Mouse (Mus musculus): Measurements from ENCODE around the gene Slc22a20. TPM values are rescaled to one million over a fixed set of nuclear protein-coding genes. Genes with fewer than 3 reads are reported as not detected.

The Slc22a20 gene
- polyA plus RNA-seq, 1 experiment from 2014 or later = not detected

- H3K4me2 ChIP-seq = peak overlapping the region; percentile 92
- no peaks in the 10 kb centered on the region for H3K36me3 ChIP-seq
- H3K9me3 ChIP-seq (replicated peaks) = no peaks in the 10 kb centered on the region
- WGBS (ENCODE audit: insufficient replicate concordance) = under 1% methylated on average over 38 of the region's 38 CpGs
- peaks cover 59% of the 10 kb centered on the region for H3K4me1 ChIP-seq (replicated peaks)
- peak overlapping the region; percentile 63 for H3K4me3 ChIP-seq (replicated peaks)
- peak overlapping the region; percentile 74 for H3K9ac ChIP-seq
- peak overlapping the region; percentile 76 for H3K27ac ChIP-seq
- peaks cover 19% of the 10 kb centered on the region for H3K27me3 ChIP-seq
- DNase-seq (peak; percentile 83), ATAC-seq (ENCODE audit: low read depth) (peak; percentile 35)
Observed at GRCm38 (mm10) chr19:5923990-5924712, 61.8 kb downstream of the Slc22a20 start.

GRCm38 (mm10) chr19:5922963-5923362 lies 63.0 kb downstream of the Slc22a20 start:
- peak overlapping the region; percentile 92 for H3K4me2 ChIP-seq
- H3K36me3 ChIP-seq = peaks cover 7% of the 10 kb centered on the region
- WGBS (ENCODE audit: insufficient replicate concordance) = 72% methylated on average over 3 of the region's 3 CpGs
- no peak for DNase-seq
- no peak for ATAC-seq (ENCODE audit: low read depth)
- H3K4me1 ChIP-seq (replicated peaks) = peaks cover 50% of the 10 kb centered on the region
- peak overlapping the region; percentile 56 for H3K9ac ChIP-seq
- peak overlapping the region; percentile 91 for H3K27ac ChIP-seq
- H3K27me3 ChIP-seq = peaks cover 19% of the 10 kb centered on the region
- H3K4me3 ChIP-seq (replicated peaks) = peak overlapping the region; percentile 38
- H3K9me3 ChIP-seq (replicated peaks) = no peaks in the 10 kb centered on the region

- H3K36me3 ChIP-seq = peaks cover 13% of the 10 kb centered on the region
- H3K4me3 ChIP-seq (replicated peaks) = peak overlapping the region; percentile 38
- peak overlapping the region; percentile 91 for H3K27ac ChIP-seq
- H3K9me3 ChIP-seq (replicated peaks) = no peaks in the 10 kb centered on the region
- H3K4me1 ChIP-seq (replicated peaks) = peaks cover 50% of the 10 kb centered on the region
- H3K4me2 ChIP-seq = peak overlapping the region; percentile 92
- ATAC-seq (ENCODE audit: low read depth) = peak; percentile 80
- peaks cover 17% of the 10 kb centered on the region for H3K27me3 ChIP-seq
- peak; percentile 70 for DNase-seq
- WGBS (ENCODE audit: insufficient replicate concordance) = 21% methylated on average over 15 of the region's 15 CpGs
- peak overlapping the region; percentile 56 for H3K9ac ChIP-seq
Observed at GRCm38 (mm10) chr19:5922119-5922942, 63.6 kb downstream of the Slc22a20 start.

GRCm38 (mm10) chr19:5921715-5922114 lies 64.2 kb downstream of the Slc22a20 start:
- 16% methylated on average over 9 of the region's 9 CpGs for WGBS (ENCODE audit: insufficient replicate concordance)
- Histone ChIP-seq H3K9me3 (replicated peaks) (no peaks in the 10 kb centered on the region), H3K4me3 (replicated peaks) (peak overlapping the region; percentile 38), H3K36me3 (peaks cover 19% of the 10 kb centered on the region), H3K27me3 (peaks cover 15% of the 10 kb centered on the region), H3K27ac (peak overlapping the region; percentile 91), H3K4me2 (peak overlapping the region; percentile 92), H3K4me1 (replicated peaks) (peaks cover 50% of the 10 kb centered on the region), H3K9ac (peak overlapping the region; percentile 56)
- ATAC-seq (ENCODE audit: low read depth) (peak; percentile 15), DNase-seq (peak; percentile 55)

Other genes with a start within 250 kb of the Slc22a20 start
- 1.1 and 2.7 TPM in 2 replicates for gene Ltbp3, start 245.2 kb downstream of the Slc22a20 start, polyA plus RNA-seq (2015; fragmentation: Nextera tagmentation; extraction: Ambion mirVana)
- 25.2 and 27.5 TPM in 2 replicates for gene Scyl1, start 214.7 kb downstream of the Slc22a20 start, polyA plus RNA-seq (2015; fragmentation: Nextera tagmentation; extraction: Ambion mirVana)
- gene Frmd8, start 110.9 kb downstream of the Slc22a20 start, polyA plus RNA-seq (2015; fragmentation: Nextera tagmentation; extraction: Ambion mirVana) = 13.9 and 15.8 TPM in 2 replicates
- gene Slc25a45, start 108.3 kb downstream of the Slc22a20 start, polyA plus RNA-seq (2015; fragmentation: Nextera tagmentation; extraction: Ambion mirVana) = 5.7 and 6.8 TPM in 2 replicates
- 2.5 TPM in 2 replicates for gene Tigd3, start 92.0 kb downstream of the Slc22a20 start, polyA plus RNA-seq (2015; fragmentation: Nextera tagmentation; extraction: Ambion mirVana)
- 56.7 and 60.0 TPM in 2 replicates for gene Dpf2, start 73.1 kb downstream of the Slc22a20 start, polyA plus RNA-seq (2015; fragmentation: Nextera tagmentation; extraction: Ambion mirVana)
- 2.7 and 3.0 TPM in 2 replicates for gene Cdc42ep2, start 61.3 kb downstream of the Slc22a20 start, polyA plus RNA-seq (2015; fragmentation: Nextera tagmentation; extraction: Ambion mirVana)
- gene Pola2, start 21.9 kb downstream of the Slc22a20 start, polyA plus RNA-seq (2015; fragmentation: Nextera tagmentation; extraction: Ambion mirVana) = 62.2 and 69.8 TPM in 2 replicates
- 21.9 and 26.3 TPM in 2 replicates for gene Capn1, start 29.8 kb upstream of the Slc22a20 start, polyA plus RNA-seq (2015; fragmentation: Nextera tagmentation; extraction: Ambion mirVana)
- gene Syvn1, start 60.4 kb upstream of the Slc22a20 start, polyA plus RNA-seq (2015; fragmentation: Nextera tagmentation; extraction: Ambion mirVana) = 11.6 and 13.9 TPM in 2 replicates
- 50.2 and 59.4 TPM in 2 replicates for gene Mrpl49, start 71.6 kb upstream of the Slc22a20 start, polyA plus RNA-seq (2015; fragmentation: Nextera tagmentation; extraction: Ambion mirVana)
- 639 and 696 TPM in 2 replicates for gene Fau, start 71.7 kb upstream of the Slc22a20 start, polyA plus RNA-seq (2015; fragmentation: Nextera tagmentation; extraction: Ambion mirVana)
- gene Znhit2, start 75.0 kb upstream of the Slc22a20 start, polyA plus RNA-seq (2015; fragmentation: Nextera tagmentation; extraction: Ambion mirVana) = 22.1 and 23.2 TPM in 2 replicates
- 30.6 and 33.2 TPM in 2 replicates for gene Tm7sf2, start 82.2 kb upstream of the Slc22a20 start, polyA plus RNA-seq (2015; fragmentation: Nextera tagmentation; extraction: Ambion mirVana)
- gene Vps51, start 91.1 kb upstream of the Slc22a20 start, polyA plus RNA-seq (2015; fragmentation: Nextera tagmentation; extraction: Ambion mirVana) = 29.1 and 31.6 TPM in 2 replicates
- gene Tmem262, start 93.9 kb upstream of the Slc22a20 start, polyA plus RNA-seq (2015; fragmentation: Nextera tagmentation; extraction: Ambion mirVana) = not detected in 2 replicates
- 0.49 and 0.80 TPM in 2 replicates for gene Gm28374, start 96.1 kb upstream of the Slc22a20 start, polyA plus RNA-seq (2015; fragmentation: Nextera tagmentation; extraction: Ambion mirVana)
- 22.6 and 23.5 TPM in 2 replicates for gene Zfpl1, start 98.8 kb upstream of the Slc22a20 start, polyA plus RNA-seq (2015; fragmentation: Nextera tagmentation; extraction: Ambion mirVana)
- 34.2 and 39.3 TPM in 2 replicates for gene Cdca5, start 98.8 kb upstream of the Slc22a20 start, polyA plus RNA-seq (2015; fragmentation: Nextera tagmentation; extraction: Ambion mirVana)
- gene AC131692.1, start 108.3 kb upstream of the Slc22a20 start, polyA plus RNA-seq (2015; fragmentation: Nextera tagmentation; extraction: Ambion mirVana) = 0.30 and 0.32 TPM in 2 replicates
- gene Naaladl1, start 119.6 kb upstream of the Slc22a20 start, polyA plus RNA-seq (2015; fragmentation: Nextera tagmentation; extraction: Ambion mirVana) = 2.2 and 2.6 TPM in 2 replicates
- 27.5 and 27.9 TPM in 2 replicates for gene Sac3d1, start 132.5 kb upstream of the Slc22a20 start, polyA plus RNA-seq (2015; fragmentation: Nextera tagmentation; extraction: Ambion mirVana)
- 46.5 and 48.5 TPM in 2 replicates for gene Snx15, start 142.2 kb upstream of the Slc22a20 start, polyA plus RNA-seq (2015; fragmentation: Nextera tagmentation; extraction: Ambion mirVana)
- 0.12 and 0.29 TPM in 2 replicates for gene Batf2, start 154.8 kb upstream of the Slc22a20 start, polyA plus RNA-seq (2015; fragmentation: Nextera tagmentation; extraction: Ambion mirVana)
- 37.1 and 38.0 TPM in 2 replicates for gene Arl2, start 155.4 kb upstream of the Slc22a20 start, polyA plus RNA-seq (2015; fragmentation: Nextera tagmentation; extraction: Ambion mirVana)
- not detected in 2 replicates for gene Majin, start 198.2 kb upstream of the Slc22a20 start, polyA plus RNA-seq (2015; fragmentation: Nextera tagmentation; extraction: Ambion mirVana)
- gene Gpha2, start 240.2 kb upstream of the Slc22a20 start, polyA plus RNA-seq (2015; fragmentation: Nextera tagmentation; extraction: Ambion mirVana) = 0.17 TPM in 1 of 2 replicates, not detected in the other
- 3.5 and 4.9 TPM in 2 replicates for gene Ppp2r5b, start 249.7 kb upstream of the Slc22a20 start, polyA plus RNA-seq (2015; fragmentation: Nextera tagmentation; extraction: Ambion mirVana)

Data from liver, embryonic 13.5 days (tissue).